Mouse (Mus musculus): ENCODE measurements at regions not wholly inside any gene's neighbourhood (a gene's known extent, or its start where the extent isn't known, plus 50 kb on each side); places are given as distances from the start of the nearest gene placed in this dataset.

GRCm38 (mm10) chr1:151263372-151263771 is 53.4 kb downstream of the Gm47996 start:
- no peak for ATAC-seq (ENCODE audit: poor library complexity, severe bottlenecking)

GRCm38 (mm10) chr1:151263830-151264229 is 53.9 kb downstream of the Gm47996 start:
- no peak for ATAC-seq (ENCODE audit: poor library complexity, severe bottlenecking)

DNA sequence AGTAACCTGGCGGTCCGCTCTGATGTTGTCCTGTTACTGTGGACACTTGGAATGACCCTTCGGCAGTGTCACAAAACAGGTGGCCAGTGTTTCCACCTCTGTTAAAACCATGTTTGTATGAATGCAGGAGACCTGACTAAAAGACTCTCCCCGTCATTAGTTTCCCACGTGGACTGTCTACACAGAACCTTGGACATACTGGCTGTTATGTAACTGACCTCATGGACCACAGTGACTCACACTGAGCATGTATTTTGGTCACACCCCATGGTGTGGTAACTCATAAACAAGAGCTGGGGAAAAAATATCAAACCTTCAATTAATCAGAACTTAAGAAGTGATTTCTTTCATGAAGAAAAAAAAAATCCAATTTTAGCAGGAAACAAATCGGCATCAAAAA is 54.9 kb downstream of the Gm47996 start:
- peak; percentile 93 for ATAC-seq (ENCODE audit: poor library complexity, severe bottlenecking)

GRCm38 (mm10) chr1:151265590-151265989 is 55.7 kb downstream of the Gm47996 start:
- ATAC-seq (ENCODE audit: poor library complexity, severe bottlenecking): no peak

GRCm38 (mm10) chr1:151266703-151267102 is 56.8 kb downstream of the Gm47996 start:
- ATAC-seq (ENCODE audit: poor library complexity, severe bottlenecking): no peak

DNA sequence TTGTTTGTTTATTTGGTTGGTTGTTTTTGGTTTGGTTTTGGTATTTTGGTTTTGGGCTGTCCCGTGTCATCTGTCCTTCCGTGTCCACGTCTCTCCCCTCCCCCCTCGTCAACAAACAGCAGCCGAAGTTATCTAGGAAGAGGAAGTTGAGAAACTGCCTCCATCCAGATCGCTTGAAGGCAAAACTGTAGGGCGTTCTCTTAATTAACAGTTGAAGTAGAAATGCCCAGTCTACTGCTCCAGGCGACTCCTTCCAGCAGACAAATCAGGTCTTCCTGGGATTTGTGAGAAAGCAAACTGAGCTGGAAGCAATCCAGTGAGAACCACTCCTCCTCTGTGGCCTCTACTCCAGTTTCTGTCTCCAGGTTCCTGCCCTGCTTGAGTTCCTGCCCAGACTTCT is 60.8 kb downstream of the Gm47996 start:
- peak; percentile 97 for ATAC-seq (ENCODE audit: poor library complexity, severe bottlenecking)

DNA sequence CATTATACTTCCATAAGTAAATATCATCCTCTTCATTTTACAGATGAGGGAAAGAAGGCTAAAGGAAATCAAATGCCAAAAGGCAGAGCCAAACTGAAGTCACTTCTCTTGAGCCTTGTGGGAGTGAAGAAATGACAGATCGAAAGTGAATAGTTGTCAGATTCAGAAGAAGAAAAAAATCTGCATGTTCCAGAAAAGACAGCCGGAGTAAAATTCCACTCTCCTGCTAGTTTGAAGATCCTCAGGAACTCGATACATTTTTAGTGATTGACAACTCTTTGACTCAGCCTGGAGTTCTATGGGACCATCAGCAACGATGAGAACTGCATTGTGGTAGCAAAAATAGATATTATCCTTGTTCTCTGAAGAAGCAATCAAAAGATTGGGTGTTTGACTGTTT is 64.4 kb downstream of the Gm47996 start:
- ATAC-seq (ENCODE audit: poor library complexity, severe bottlenecking): no peak

DNA sequence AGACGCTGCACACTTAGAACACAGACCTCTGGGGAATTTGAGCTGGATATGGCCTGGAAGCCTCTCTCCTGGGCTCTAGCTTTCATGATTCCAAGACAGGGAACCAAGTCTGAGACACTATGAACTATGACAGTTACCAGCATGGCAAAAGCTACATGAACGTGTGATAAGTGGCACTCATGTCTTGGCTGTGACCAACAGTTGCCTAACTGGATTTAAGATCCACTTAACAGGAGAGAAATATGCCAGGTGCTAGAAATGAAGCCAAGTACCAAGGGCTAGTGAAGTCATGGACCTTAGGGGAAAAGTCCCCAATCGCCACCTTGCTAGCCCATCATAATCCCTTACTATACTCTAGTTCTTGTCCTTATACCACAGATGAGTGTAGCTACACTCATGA is 65.7 kb downstream of the Gm47996 start:
- no peak for ATAC-seq (ENCODE audit: poor library complexity, severe bottlenecking)

- no peak for ATAC-seq (ENCODE audit: poor library complexity, severe bottlenecking)
Observed at GRCm38 (mm10) chr1:151279955-151280354, 64.3 kb upstream of the Ivns1abp start.

GRCm38 (mm10) chr1:151285045-151285444 is 59.2 kb upstream of the Ivns1abp start:
- peak; percentile 33; the same call in 1 of the 2 replicates for ATAC-seq (ENCODE audit: poor library complexity, severe bottlenecking)

GRCm38 (mm10) chr1:151287451-151287850 is 56.8 kb upstream of the Ivns1abp start:
- peak; percentile 98 for ATAC-seq (ENCODE audit: poor library complexity, severe bottlenecking)

GRCm38 (mm10) chr1:151289061-151289460 is 55.2 kb upstream of the Ivns1abp start:
- no peak for ATAC-seq (ENCODE audit: poor library complexity, severe bottlenecking)

- ATAC-seq (ENCODE audit: poor library complexity, severe bottlenecking): no peak
Observed at GRCm38 (mm10) chr1:151289493-151290258, 54.6 kb upstream of the Ivns1abp start.

DNA sequence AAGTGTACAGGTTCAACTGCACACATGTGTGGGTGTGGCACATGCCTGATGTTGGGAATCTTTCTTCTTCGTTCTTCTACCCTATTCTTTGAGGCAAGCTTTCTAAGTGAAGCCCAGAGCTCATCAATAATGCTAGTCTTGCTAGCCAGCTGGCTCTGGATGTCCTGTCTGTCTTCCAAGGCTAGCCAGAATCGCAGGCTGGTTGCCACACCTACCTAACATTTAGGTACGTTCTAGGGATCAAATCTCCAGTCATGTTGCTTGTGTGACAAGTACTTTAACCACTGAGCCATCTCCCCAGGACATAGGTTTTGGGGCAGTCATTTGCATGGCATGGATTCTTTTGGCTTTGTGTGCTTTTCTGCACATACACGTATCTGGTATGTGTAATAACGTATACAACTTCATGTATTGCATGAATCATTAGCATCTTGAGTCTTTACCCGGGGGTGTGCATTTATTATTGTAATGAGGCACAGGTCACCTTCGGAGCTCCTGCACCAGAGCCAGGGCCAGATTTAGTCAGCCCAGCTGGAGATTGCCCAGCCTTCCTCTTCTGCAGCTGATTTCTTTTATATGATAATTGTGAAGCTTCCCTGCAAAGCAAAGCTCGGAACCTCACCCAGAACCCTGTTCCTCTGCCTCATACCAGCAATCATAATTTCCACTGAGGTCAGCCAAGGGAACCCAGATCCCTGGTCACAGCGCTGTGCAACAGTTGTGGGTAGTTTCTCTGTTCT is 50.8 kb upstream of the Ivns1abp start:
- ATAC-seq (ENCODE audit: poor library complexity, severe bottlenecking): no peak
